Mouse (Mus musculus) hindbrain, postnatal 0 days (tissue): ENCODE data around the gene Lancl1. TPM values are rescaled to one million over a fixed set of nuclear protein-coding genes. Genes with fewer than 3 reads are reported as not detected.

Experiments
- ATAC-seq: fragments of 200-750 bp; cut with Nextera tagmentation; 2 replicates; pipeline ENCODE4 v1.8.0; 2017; ENCODE audit warnings: mild to moderate bottlenecking, moderate TSS enrichment, moderate library complexity
- DNase-seq: peaks from one replicate; pipeline ENCODE4 v3.0.0-alpha.2; 2015; ENCODE audit warnings: low spot score
- H3K27ac ChIP-seq: fragments of 300-500 bp; sonication (generic); 2 replicates; pipeline ENCODE4 v1.5.1; 2014; ENCODE audit warnings: mild to moderate bottlenecking
- H3K27me3 ChIP-seq: fragments of 300-500 bp; sonication (generic); 2 replicates; pipeline ENCODE4 v1.6.1; 2014; ENCODE audit warnings: low read length, mixed read lengths; ENCODE audit not compliant: insufficient read depth
- H3K36me3 ChIP-seq: fragments of 300-500 bp; sonication (generic); 2 replicates; pipeline ENCODE4 v1.6.1; 2014; ENCODE audit warnings: low read length, mixed read lengths; ENCODE audit not compliant: insufficient read depth
- H3K4me1 ChIP-seq: fragments of 300-500 bp; sonication (generic); 2 replicates; pipeline ENCODE4 v1.6.1; 2014; ENCODE audit warnings: antibody characterized with exemption, low read length, mixed read lengths; ENCODE audit not compliant: insufficient read depth
- H3K4me2 ChIP-seq: fragments of 300-500 bp; sonication (generic); 2 replicates; pipeline ENCODE4 v1.6.1; 2014; ENCODE audit warnings: low read depth, mild to moderate bottlenecking, low read length, moderate library complexity, mixed read lengths
- H3K4me3 ChIP-seq: fragments of 300-500 bp; sonication (generic); 2 replicates; pipeline ENCODE4 v1.5.1; 2014; ENCODE audit warnings: low read length
- H3K9ac ChIP-seq: fragments of 300-500 bp; sonication (generic); replicated peaks from 2 replicates; pipeline ENCODE4 v1.6.1; 2014; ENCODE audit warnings: mild to moderate bottlenecking, low read length, moderate library complexity, mixed read lengths
- H3K9me3 ChIP-seq: fragments of 300-500 bp; sonication (generic); 2 replicates; pipeline ENCODE4 v1.6.1; 2016; ENCODE audit warnings: low read length, mixed read lengths
- CTCF ChIP-seq: IDR thresholded peaks from 2 replicates; pipeline ENCODE4 v1.5.1; 2016; ENCODE audit warnings: antibody characterized with exemption, control low read depth, low read depth
- WGBS: fragments of 180-500 bp; shearing (Covaris S2); extraction: QIAGEN DNeasy Blood & Tissue Kit; methylation state at CpG from one replicate; pipeline ENCODE4 v1.1.7; 2014; 5-methylcytosine and 5-hydroxymethylcytosine counted together
- polyA plus RNA-seq: library from polyadenylated mRNA; unstranded; fragments of >200 nt; fragmentation: Nextera tagmentation; extraction: Ambion mirVana; gene quantifications from 2 replicates; pipeline ENCODE4 v1.2.1, GENCODE M21; 2015
- total RNA-seq: library from RNA; depleted of rRNA; stranded (reverse); fragments of >200 nt; gene quantifications from 2 replicates; pipeline ENCODE4 v1.2.3, GENCODE M21; 2014

The Lancl1 gene
- total and polyA plus RNA-seq, 2 experiments from 2014 or later = 143 to 192 TPM

DNA sequence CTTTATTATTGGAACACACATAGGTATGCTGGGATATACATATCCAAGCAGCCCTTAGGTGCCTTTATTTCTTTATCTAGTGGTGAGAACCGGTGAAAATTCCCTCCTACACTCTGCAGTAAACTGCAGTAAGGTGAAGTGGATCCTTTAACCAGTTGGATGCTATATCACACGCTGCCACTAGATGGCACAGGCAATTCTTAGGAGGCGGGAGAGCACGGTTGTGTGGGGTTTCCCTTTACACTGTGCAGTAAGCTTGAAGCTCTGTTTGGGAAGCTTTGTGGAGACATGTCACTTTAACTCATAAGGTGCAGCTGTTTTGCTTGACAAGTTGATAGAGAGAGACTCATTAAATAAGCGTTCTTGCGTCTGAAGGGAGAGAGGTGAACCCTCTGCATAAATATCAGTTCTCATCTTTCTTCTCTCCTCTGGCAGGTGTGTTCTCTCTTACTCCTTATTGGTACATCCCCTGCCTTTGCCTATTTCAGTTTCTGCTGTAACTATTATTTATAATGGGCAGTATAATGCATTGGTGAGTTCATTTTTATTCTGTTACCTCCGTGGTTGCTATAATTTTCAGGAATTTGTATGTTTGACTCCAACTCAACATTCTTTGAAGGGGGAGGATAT is 22.9 kb upstream of the Lancl1 start:
- Histone ChIP-seq H3K4me1 (no peaks in the 10 kb centered on the region), H3K9me3 (no peaks in the 10 kb centered on the region), H3K9ac (no peak overlapping the region), H3K27me3 (no peaks in the 10 kb centered on the region), H3K27ac (no peak overlapping the region), H3K4me3 (no peak overlapping the region), H3K4me2 (0 out of 2 replicates have a peak overlapping the region, but pooled peaks have one; percentile 10), H3K36me3 (no peaks in the 10 kb centered on the region)
- DNase-seq (peak; percentile 92), ATAC-seq (peak; percentile 93)
- 8% methylated on average over 7 of the region's 7 CpGs for WGBS
- peak; percentile 96 for TF ChIP-seq CTCF

DNA sequence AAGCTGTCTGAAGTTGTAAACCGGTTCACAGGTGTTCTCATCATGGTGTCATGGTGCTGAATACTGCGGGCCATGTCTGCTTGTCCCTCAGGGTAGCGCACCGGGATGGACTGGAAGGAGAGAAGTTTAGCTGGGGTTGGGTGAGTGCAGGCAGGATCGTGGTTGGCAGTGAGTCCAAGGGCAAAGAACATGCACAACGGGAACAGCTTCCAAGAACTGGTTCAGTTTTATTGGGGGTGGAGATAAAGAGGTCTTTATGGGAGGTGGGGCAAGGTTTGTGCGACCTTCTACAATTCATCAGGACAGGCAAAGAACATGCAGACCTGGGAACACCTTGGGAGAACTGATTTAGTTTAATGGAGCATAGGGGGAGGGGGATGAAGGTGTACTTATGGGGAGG is 17.1 kb upstream of the Lancl1 start:
- ATAC-seq = no peak
- no peak for TF ChIP-seq CTCF

DNA sequence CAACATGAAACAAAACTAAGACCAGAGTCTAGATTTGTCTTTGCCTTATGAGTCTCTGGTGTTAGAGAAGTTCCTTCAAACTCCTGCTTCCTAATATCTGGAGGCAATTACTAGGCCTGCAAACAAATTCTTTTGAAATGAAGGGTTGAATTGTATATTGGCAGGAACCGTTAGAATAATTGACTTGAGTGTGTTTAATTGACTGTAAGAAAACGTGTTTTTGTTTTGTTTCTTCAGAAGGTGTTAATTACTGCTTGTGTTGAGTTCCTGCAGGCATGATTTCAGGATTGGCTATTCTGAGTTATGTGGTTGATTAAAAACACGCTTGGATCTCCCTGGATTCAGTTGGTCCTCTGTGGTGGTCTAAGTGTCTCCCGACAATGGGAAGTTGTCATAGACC is 14.0 kb upstream of the Lancl1 start:
- TF ChIP-seq CTCF = no peak
- DNase-seq (no peak), ATAC-seq (no peak)
- no peaks in the 10 kb centered on the region for H3K27me3 ChIP-seq
- no peak overlapping the region for H3K27ac ChIP-seq
- no peaks in the 10 kb centered on the region for H3K9me3 ChIP-seq
- no peak overlapping the region for H3K4me3 ChIP-seq
- WGBS = 69% methylated on average over 4 of the region's 4 CpGs
- H3K9ac ChIP-seq = no peak overlapping the region
- no peaks in the 10 kb centered on the region for H3K36me3 ChIP-seq
- no peak overlapping the region for H3K4me2 ChIP-seq
- H3K4me1 ChIP-seq = no peaks in the 10 kb centered on the region

More for the DNA sequence above, 17.1 kb upstream of the Lancl1 start:
- H3K36me3 ChIP-seq = no peaks in the 10 kb centered on the region
- DNase-seq = no peak
- no peak overlapping the region for H3K4me2 ChIP-seq
- H3K4me3 ChIP-seq = no peak overlapping the region
- H3K4me1 ChIP-seq = no peaks in the 10 kb centered on the region
- no peaks in the 10 kb centered on the region for H3K9me3 ChIP-seq
- no peaks in the 10 kb centered on the region for H3K27me3 ChIP-seq
- H3K9ac ChIP-seq = no peak overlapping the region
- no peak overlapping the region for H3K27ac ChIP-seq
- 89% methylated on average over 7 of the region's 7 CpGs for WGBS

- ATAC-seq = no peak
- Histone ChIP-seq H3K27ac (peak overlapping the region; percentile 37; the same call in 1 of the 2 replicates), H3K9ac (no peak overlapping the region), H3K27me3 (no peaks in the 10 kb centered on the region), H3K4me3 (no peak overlapping the region), H3K4me2 (no peak overlapping the region), H3K9me3 (no peaks in the 10 kb centered on the region), H3K4me1 (no peaks in the 10 kb centered on the region), H3K36me3 (no peaks in the 10 kb centered on the region)
- TF ChIP-seq CTCF = no peak
- peak; percentile 19 for DNase-seq
- 56% methylated on average over 1 of the region's 1 CpGs for WGBS
Measured at GRCm38 (mm10) chr1:67049600-67049999, 10.9 kb upstream of the Lancl1 start.

GRCm38 (mm10) chr1:67048696-67049095 is 10.0 kb upstream of the Lancl1 start:
- Histone ChIP-seq H3K9me3 (no peaks in the 10 kb centered on the region), H3K27me3 (no peaks in the 10 kb centered on the region), H3K36me3 (no peaks in the 10 kb centered on the region), H3K4me1 (no peaks in the 10 kb centered on the region), H3K27ac (peak overlapping the region; percentile 32; the same call in 1 of the 2 replicates), H3K9ac (no peak overlapping the region), H3K4me3 (no peak overlapping the region), H3K4me2 (no peak overlapping the region)
- ATAC-seq = no peak
- WGBS = 83% methylated on average over 4 of the region's 4 CpGs
- DNase-seq = no peak
- no peak for TF ChIP-seq CTCF

GRCm38 (mm10) chr1:67045100-67045499 is 6.4 kb upstream of the Lancl1 start:
- Histone ChIP-seq H3K4me3 (no peak overlapping the region), H3K9ac (no peak overlapping the region), H3K27ac (no peak overlapping the region), H3K4me2 (no peak overlapping the region), H3K27me3 (no peaks in the 10 kb centered on the region), H3K36me3 (no peaks in the 10 kb centered on the region), H3K4me1 (no peaks in the 10 kb centered on the region), H3K9me3 (no peaks in the 10 kb centered on the region)
- ATAC-seq (no peak), DNase-seq (no peak)
- WGBS = 58% methylated on average over 1 of the region's 1 CpGs
- TF ChIP-seq CTCF = no peak

DNA sequence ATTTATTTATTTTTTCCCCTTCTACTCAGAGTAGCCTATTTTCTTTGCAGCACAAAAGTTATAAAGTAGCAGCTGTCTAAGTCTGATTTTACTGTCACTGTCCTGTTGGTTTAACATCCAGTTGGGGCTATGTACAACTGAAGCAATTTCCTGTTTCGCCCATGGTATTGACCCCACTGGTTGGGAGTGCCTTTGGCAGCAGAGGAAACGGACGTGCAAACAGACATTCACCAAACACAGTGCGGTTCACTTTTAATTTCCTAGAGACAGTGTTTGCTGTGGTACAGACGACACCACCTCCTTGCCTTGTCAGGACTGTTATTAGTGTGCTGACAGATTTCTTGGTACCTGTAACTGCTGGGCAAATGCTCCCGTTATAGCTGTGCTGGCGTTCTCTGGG is 3.9 kb upstream of the Lancl1 start:
- Histone ChIP-seq H3K27ac (no peak overlapping the region), H3K4me1 (peaks cover 5% of the 10 kb centered on the region; the same call in 1 of the 2 replicates), H3K9ac (no peak overlapping the region), H3K9me3 (no peaks in the 10 kb centered on the region), H3K27me3 (no peaks in the 10 kb centered on the region), H3K4me2 (no peak overlapping the region), H3K4me3 (no peak overlapping the region), H3K36me3 (no peaks in the 10 kb centered on the region)
- no peak for TF ChIP-seq CTCF
- ATAC-seq (no peak), DNase-seq (no peak)
- WGBS = 79% methylated on average over 7 of the region's 7 CpGs
